Mouse (Mus musculus): ENCODE data around the gene Hax1. TPM values are rescaled to one million over a fixed set of nuclear protein-coding genes. Genes with fewer than 3 reads are reported as not detected.

The Hax1 gene
- polyA plus RNA-seq, 1 experiment from 2014 or later = 182 TPM

- no peak for DNase-seq (ENCODE audit: low spot score)
- Histone ChIP-seq H3K27ac (replicated peaks) (no peak overlapping the region), H3K27me3 (ENCODE audit: low read depth, poor library complexity, severe bottlenecking) (no peaks in the 10 kb centered on the region), H3K36me3 (no peaks in the 10 kb centered on the region), H3K4me3 (no peak overlapping the region), H3K9me3 (replicated peaks) (no peaks in the 10 kb centered on the region), H3K4me1 (no peaks in the 10 kb centered on the region)
These were observed 21.7 kb downstream of the Hax1 start for GRCm38 (mm10) chr3:89976859-89977258.

GRCm38 (mm10) chr3:89968509-89968908, 30.1 kb downstream of the Hax1 start:
- H3K27me3 ChIP-seq (ENCODE audit: low read depth, poor library complexity, severe bottlenecking) = no peaks in the 10 kb centered on the region

GRCm38 (mm10) chr3:89966946-89967345, 31.6 kb downstream of the Hax1 start:
- no peak for DNase-seq (ENCODE audit: low spot score)
- no peaks in the 10 kb centered on the region for H3K9me3 ChIP-seq (replicated peaks)
- H3K4me1 ChIP-seq = peaks cover 32% of the 10 kb centered on the region
- H3K27me3 ChIP-seq (ENCODE audit: low read depth, poor library complexity, severe bottlenecking) = no peaks in the 10 kb centered on the region
- peaks cover 16% of the 10 kb centered on the region for H3K36me3 ChIP-seq
- WGBS = 75% methylated on average over 4 of the region's 4 CpGs
- no peak overlapping the region for H3K27ac ChIP-seq (replicated peaks)
- H3K4me3 ChIP-seq = no peak overlapping the region

More at GRCm38 (mm10) chr3:89968509-89968908, 30.1 kb downstream of the Hax1 start:
- no peaks in the 10 kb centered on the region for H3K9me3 ChIP-seq (replicated peaks)
- 79% methylated on average over 7 of the region's 7 CpGs for WGBS
- H3K27ac ChIP-seq (replicated peaks) = no peak overlapping the region
- H3K4me3 ChIP-seq = no peak overlapping the region
- peaks cover 19% of the 10 kb centered on the region for H3K4me1 ChIP-seq
- no peak for DNase-seq (ENCODE audit: low spot score)
- H3K36me3 ChIP-seq = peaks cover 16% of the 10 kb centered on the region

- Histone ChIP-seq H3K9me3 (replicated peaks) (no peaks in the 10 kb centered on the region), H3K36me3 (peaks cover 16% of the 10 kb centered on the region), H3K27ac (replicated peaks) (no peak overlapping the region), H3K27me3 (ENCODE audit: low read depth, poor library complexity, severe bottlenecking) (no peaks in the 10 kb centered on the region), H3K4me3 (no peak overlapping the region), H3K4me1 (peaks cover 41% of the 10 kb centered on the region)
- DNase-seq (ENCODE audit: low spot score) = no peak
- WGBS = 88% methylated on average over 5 of the region's 5 CpGs
These were observed 32.6 kb downstream of the Hax1 start for GRCm38 (mm10) chr3:89965972-89966371.

GRCm38 (mm10) chr3:89965557-89965956, 33.0 kb downstream of the Hax1 start:
- Histone ChIP-seq H3K36me3 (peaks cover 16% of the 10 kb centered on the region), H3K4me1 (peaks cover 46% of the 10 kb centered on the region), H3K9me3 (replicated peaks) (no peaks in the 10 kb centered on the region), H3K4me3 (no peak overlapping the region), H3K27me3 (ENCODE audit: low read depth, poor library complexity, severe bottlenecking) (no peaks in the 10 kb centered on the region), H3K27ac (replicated peaks) (no peak overlapping the region)
- no peak for DNase-seq (ENCODE audit: low spot score)
- WGBS = 94% methylated on average over 8 of the region's 8 CpGs

GRCm38 (mm10) chr3:89963926-89964739, 34.4 kb downstream of the Hax1 start:
- Histone ChIP-seq H3K36me3 (peaks cover 23% of the 10 kb centered on the region), H3K27ac (replicated peaks) (peak overlapping the region; percentile 94), H3K9me3 (replicated peaks) (no peaks in the 10 kb centered on the region), H3K4me3 (peak overlapping the region; percentile 80), H3K27me3 (ENCODE audit: low read depth, poor library complexity, severe bottlenecking) (no peaks in the 10 kb centered on the region), H3K4me1 (peaks cover 60% of the 10 kb centered on the region)
- 41% methylated on average over 22 of the region's 22 CpGs for WGBS
- DNase-seq (ENCODE audit: low spot score) = peak; percentile 71

GRCm38 (mm10) chr3:89963221-89963763, 35.3 kb downstream of the Hax1 start, which contains the start of gene Atp8b2:
Gene Atp8b2, minus strand, starts transcription at chr3:89963508.
- Histone ChIP-seq H3K27me3 (ENCODE audit: low read depth, poor library complexity, severe bottlenecking) (no peaks in the 10 kb centered on the region), H3K36me3 (peaks cover 31% of the 10 kb centered on the region), H3K27ac (replicated peaks) (peak within 1 kb of the TSS; percentile 94), H3K4me3 (peak within 1 kb of the TSS; percentile 80), H3K4me1 (peaks cover 62% of the 10 kb centered on the region), H3K9me3 (replicated peaks) (no peaks in the 10 kb centered on the region)
- WGBS = under 1% methylated on average over 31 of the region's 35 CpGs
- peak; percentile 85 for DNase-seq (ENCODE audit: low spot score)

- DNase-seq (ENCODE audit: low spot score) = no peak
- Histone ChIP-seq H3K36me3 (peaks cover 36% of the 10 kb centered on the region), H3K27me3 (ENCODE audit: low read depth, poor library complexity, severe bottlenecking) (no peaks in the 10 kb centered on the region), H3K4me3 (peak overlapping the region; percentile 80), H3K27ac (replicated peaks) (peak overlapping the region; percentile 94), H3K9me3 (replicated peaks) (no peaks in the 10 kb centered on the region), H3K4me1 (peaks cover 62% of the 10 kb centered on the region)
- WGBS = under 1% methylated on average over 30 of the region's 30 CpGs
These were observed 35.8 kb downstream of the Hax1 start for GRCm38 (mm10) chr3:89962751-89963220.

- Histone ChIP-seq H3K36me3 (peaks cover 42% of the 10 kb centered on the region), H3K27ac (replicated peaks) (peak overlapping the region; percentile 94), H3K27me3 (ENCODE audit: low read depth, poor library complexity, severe bottlenecking) (no peaks in the 10 kb centered on the region), H3K9me3 (replicated peaks) (no peaks in the 10 kb centered on the region), H3K4me1 (peaks cover 62% of the 10 kb centered on the region), H3K4me3 (peak overlapping the region; percentile 80)
- DNase-seq (ENCODE audit: low spot score) = no peak
- 16% methylated on average over 14 of the region's 14 CpGs for WGBS
These were observed 36.4 kb downstream of the Hax1 start for GRCm38 (mm10) chr3:89962059-89962750.

GRCm38 (mm10) chr3:89961436-89961835, 37.1 kb downstream of the Hax1 start:
- Histone ChIP-seq H3K36me3 (peaks cover 50% of the 10 kb centered on the region), H3K27ac (replicated peaks) (0 out of 2 replicates have a peak overlapping the region, but pooled peaks have one; percentile 83), H3K4me1 (peaks cover 62% of the 10 kb centered on the region), H3K4me3 (peak overlapping the region; percentile 80), H3K9me3 (replicated peaks) (no peaks in the 10 kb centered on the region), H3K27me3 (ENCODE audit: low read depth, poor library complexity, severe bottlenecking) (no peaks in the 10 kb centered on the region)
- WGBS = 61% methylated on average over 4 of the region's 4 CpGs
- DNase-seq (ENCODE audit: low spot score) = no peak

GRCm38 (mm10) chr3:89960469-89960868, 38.1 kb downstream of the Hax1 start:
- no peaks in the 10 kb centered on the region for H3K9me3 ChIP-seq (replicated peaks)
- H3K4me1 ChIP-seq = peaks cover 62% of the 10 kb centered on the region
- H3K27ac ChIP-seq (replicated peaks) = peak overlapping the region; percentile 83
- peak; percentile 92 for DNase-seq (ENCODE audit: low spot score)
- no peaks in the 10 kb centered on the region for H3K27me3 ChIP-seq (ENCODE audit: low read depth, poor library complexity, severe bottlenecking)
- H3K4me3 ChIP-seq = peak overlapping the region; percentile 80
- WGBS = 0% methylated on average over 30 of the region's 30 CpGs
- peaks cover 51% of the 10 kb centered on the region for H3K36me3 ChIP-seq

GRCm38 (mm10) chr3:89959435-89959834, 39.1 kb downstream of the Hax1 start:
- Histone ChIP-seq H3K27me3 (ENCODE audit: low read depth, poor library complexity, severe bottlenecking) (no peaks in the 10 kb centered on the region), H3K4me3 (peak overlapping the region; percentile 80; the same call in 1 of the 2 replicates), H3K27ac (replicated peaks) (no peak overlapping the region), H3K36me3 (peaks cover 54% of the 10 kb centered on the region), H3K4me1 (peaks cover 52% of the 10 kb centered on the region), H3K9me3 (replicated peaks) (no peaks in the 10 kb centered on the region)
- WGBS = 76% methylated on average over 4 of the region's 4 CpGs
- DNase-seq (ENCODE audit: low spot score) = no peak
